Mouse (Mus musculus): Measurements from ENCODE around the gene Padi4.

- TF ChIP-seq CTCF (IDR thresholded peaks at IDR 0.05; ENCODE audit: low read depth, low read length) (no peak), EP300 (IDR thresholded peaks at IDR 0.05; ENCODE audit: insufficient read depth, low read depth, low read length) (no peak), POLR2A (IDR thresholded peaks at IDR 0.05; ENCODE audit: insufficient read depth, low read length) (no peak)
These were observed 41.2 kb downstream of the Padi4 start for GRCm38 (mm10) chr4:140732871-140733270.
